Mouse (Mus musculus): ENCODE results near the gene Gm20388. TPM values are rescaled to one million over a fixed set of nuclear protein-coding genes. Genes with fewer than 3 reads are reported as not detected.

The Gm20388 gene
- polyA plus RNA-seq, 1 experiment from 2014 or later, result not detected

GRCm38 (mm10) chr8:120833196-120833595, 922.6 kb downstream of the Gm20388 start:
- Histone ChIP-seq H3K27ac (ENCODE audit: low read length) (no peak overlapping the region), H3K9ac (ENCODE audit: low read length) (no peak overlapping the region), H3K4me3 (ENCODE audit: low read length) (no peak overlapping the region), H3K4me2 (ENCODE audit: low read depth, low read length) (no peak overlapping the region), H3K9me3 (ENCODE audit: control insufficient read depth, low read length) (no peaks in the 10 kb centered on the region), H3K36me3 (ENCODE audit: control insufficient read depth, insufficient read depth, low read length) (no peaks in the 10 kb centered on the region), H3K27me3 (ENCODE audit: control insufficient read depth, insufficient read depth, low read depth, low read length) (no peaks in the 10 kb centered on the region), H3K4me1 (replicated peaks; ENCODE audit: control insufficient read depth, insufficient read depth, low read length) (peaks cover 15% of the 10 kb centered on the region)
- WGBS, result 45% methylated on average over 4 of the region's 4 CpGs
- no peak for ATAC-seq (ENCODE audit: low read depth)

- no peak for ATAC-seq (ENCODE audit: low read depth)
- Histone ChIP-seq H3K27me3 (ENCODE audit: control insufficient read depth, insufficient read depth, low read depth, low read length) (no peaks in the 10 kb centered on the region), H3K9ac (ENCODE audit: low read length) (no peak overlapping the region)
Measured at GRCm38 (mm10) chr8:120839031-120839430, 928.4 kb downstream of the Gm20388 start.

GRCm38 (mm10) chr8:120843084-120843483, 932.4 kb downstream of the Gm20388 start:
- H3K9me3 ChIP-seq (ENCODE audit: control insufficient read depth, low read length), result no peaks in the 10 kb centered on the region
- no peaks in the 10 kb centered on the region for H3K36me3 ChIP-seq (ENCODE audit: control insufficient read depth, insufficient read depth, low read length)
- no peak overlapping the region for H3K9ac ChIP-seq (ENCODE audit: low read length)
- H3K27ac ChIP-seq (ENCODE audit: low read length), result peak overlapping the region; percentile 13; the same call in 1 of the 2 replicates
- H3K4me1 ChIP-seq (replicated peaks; ENCODE audit: control insufficient read depth, insufficient read depth, low read length), result peaks cover 10% of the 10 kb centered on the region; the same call in 1 of the 2 replicates
- peak; percentile 57 for ATAC-seq (ENCODE audit: low read depth)
- no peak overlapping the region for H3K4me3 ChIP-seq (ENCODE audit: low read length)
- H3K27me3 ChIP-seq (ENCODE audit: control insufficient read depth, insufficient read depth, low read depth, low read length), result no peaks in the 10 kb centered on the region
- no peak overlapping the region for H3K4me2 ChIP-seq (ENCODE audit: low read depth, low read length)
- 36% methylated on average over 7 of the region's 7 CpGs for WGBS

More at GRCm38 (mm10) chr8:120839031-120839430, 928.4 kb downstream of the Gm20388 start:
- 78% methylated on average over 14 of the region's 14 CpGs for WGBS
- no peaks in the 10 kb centered on the region for H3K36me3 ChIP-seq (ENCODE audit: control insufficient read depth, insufficient read depth, low read length)
- no peaks in the 10 kb centered on the region for H3K9me3 ChIP-seq (ENCODE audit: control insufficient read depth, low read length)
- H3K4me3 ChIP-seq (ENCODE audit: low read length), result no peak overlapping the region
- no peak overlapping the region for H3K4me2 ChIP-seq (ENCODE audit: low read depth, low read length)
- H3K4me1 ChIP-seq (replicated peaks; ENCODE audit: control insufficient read depth, insufficient read depth, low read length), result peaks cover 2% of the 10 kb centered on the region; the same call in 1 of the 2 replicates
- no peak overlapping the region for H3K27ac ChIP-seq (ENCODE audit: low read length)

GRCm38 (mm10) chr8:120846018-120846417, 935.4 kb downstream of the Gm20388 start:
- H3K27me3 ChIP-seq (ENCODE audit: control insufficient read depth, insufficient read depth, low read depth, low read length), result no peaks in the 10 kb centered on the region
- 53% methylated on average over 5 of the region's 5 CpGs for whole genome bisulfite sequencing

GRCm38 (mm10) chr8:120847279-120847678, 936.6 kb downstream of the Gm20388 start:
- Histone ChIP-seq H3K27ac (ENCODE audit: low read length) (no peak overlapping the region), H3K36me3 (ENCODE audit: control insufficient read depth, insufficient read depth, low read length) (no peaks in the 10 kb centered on the region), H3K4me2 (ENCODE audit: low read depth, low read length) (no peak overlapping the region), H3K27me3 (ENCODE audit: control insufficient read depth, insufficient read depth, low read depth, low read length) (no peaks in the 10 kb centered on the region), H3K9me3 (ENCODE audit: control insufficient read depth, low read length) (no peaks in the 10 kb centered on the region), H3K9ac (ENCODE audit: low read length) (no peak overlapping the region), H3K4me1 (replicated peaks; ENCODE audit: control insufficient read depth, insufficient read depth, low read length) (peaks cover 10% of the 10 kb centered on the region; the same call in 1 of the 2 replicates), H3K4me3 (ENCODE audit: low read length) (no peak overlapping the region)
- ATAC-seq (ENCODE audit: low read depth), result no peak
- 9% methylated on average over 4 of the region's 4 CpGs for WGBS

More at GRCm38 (mm10) chr8:120846018-120846417, 935.4 kb downstream of the Gm20388 start:
- no peak for ATAC-seq (ENCODE audit: low read depth)
- H3K9me3 ChIP-seq (ENCODE audit: control insufficient read depth, low read length), result no peaks in the 10 kb centered on the region
- no peak overlapping the region for H3K4me2 ChIP-seq (ENCODE audit: low read depth, low read length)
- no peak overlapping the region for H3K9ac ChIP-seq (ENCODE audit: low read length)
- H3K4me3 ChIP-seq (ENCODE audit: low read length), result no peak overlapping the region
- H3K4me1 ChIP-seq (replicated peaks; ENCODE audit: control insufficient read depth, insufficient read depth, low read length), result peaks cover 10% of the 10 kb centered on the region; the same call in 1 of the 2 replicates
- no peaks in the 10 kb centered on the region for H3K36me3 ChIP-seq (ENCODE audit: control insufficient read depth, insufficient read depth, low read length)
- H3K27ac ChIP-seq (ENCODE audit: low read length), result no peak overlapping the region

- no peak overlapping the region for H3K9ac ChIP-seq (ENCODE audit: low read length)
- H3K27ac ChIP-seq (ENCODE audit: low read length), result no peak overlapping the region
- ATAC-seq (ENCODE audit: low read depth), result no peak
- WGBS, result 5% methylated on average over 13 of the region's 14 CpGs
- no peaks in the 10 kb centered on the region for H3K9me3 ChIP-seq (ENCODE audit: control insufficient read depth, low read length)
- no peak overlapping the region for H3K4me2 ChIP-seq (ENCODE audit: low read depth, low read length)
- H3K4me1 ChIP-seq (replicated peaks; ENCODE audit: control insufficient read depth, insufficient read depth, low read length), result peaks cover 10% of the 10 kb centered on the region; the same call in 1 of the 2 replicates
- no peaks in the 10 kb centered on the region for H3K36me3 ChIP-seq (ENCODE audit: control insufficient read depth, insufficient read depth, low read length)
- H3K4me3 ChIP-seq (ENCODE audit: low read length), result no peak overlapping the region
- no peaks in the 10 kb centered on the region for H3K27me3 ChIP-seq (ENCODE audit: control insufficient read depth, insufficient read depth, low read depth, low read length)
Measured at GRCm38 (mm10) chr8:120847735-120848134, 937.1 kb downstream of the Gm20388 start.

- no peak for ATAC-seq (ENCODE audit: low read depth)
- Histone ChIP-seq H3K9me3 (ENCODE audit: control insufficient read depth, low read length) (no peaks in the 10 kb centered on the region), H3K4me2 (ENCODE audit: low read depth, low read length) (no peak overlapping the region), H3K36me3 (ENCODE audit: control insufficient read depth, insufficient read depth, low read length) (no peaks in the 10 kb centered on the region), H3K4me3 (ENCODE audit: low read length) (no peak overlapping the region), H3K9ac (ENCODE audit: low read length) (no peak overlapping the region), H3K4me1 (replicated peaks; ENCODE audit: control insufficient read depth, insufficient read depth, low read length) (peaks cover 10% of the 10 kb centered on the region; the same call in 1 of the 2 replicates), H3K27ac (ENCODE audit: low read length) (no peak overlapping the region), H3K27me3 (ENCODE audit: control insufficient read depth, insufficient read depth, low read depth, low read length) (no peaks in the 10 kb centered on the region)
- WGBS, result 50% methylated on average over 4 of the region's 4 CpGs
Measured at GRCm38 (mm10) chr8:120848434-120848833, 937.8 kb downstream of the Gm20388 start.

- Histone ChIP-seq H3K27ac (ENCODE audit: low read length) (peak overlapping the region; percentile 46), H3K36me3 (ENCODE audit: control insufficient read depth, insufficient read depth, low read length) (no peaks in the 10 kb centered on the region), H3K4me1 (replicated peaks; ENCODE audit: control insufficient read depth, insufficient read depth, low read length) (peaks cover 8% of the 10 kb centered on the region; the same call in 1 of the 2 replicates), H3K9ac (ENCODE audit: low read length) (no peak overlapping the region), H3K9me3 (ENCODE audit: control insufficient read depth, low read length) (no peaks in the 10 kb centered on the region), H3K4me2 (ENCODE audit: low read depth, low read length) (no peak overlapping the region), H3K27me3 (ENCODE audit: control insufficient read depth, insufficient read depth, low read depth, low read length) (no peaks in the 10 kb centered on the region), H3K4me3 (ENCODE audit: low read length) (no peak overlapping the region)
- ATAC-seq (ENCODE audit: low read depth), result 0 out of 2 replicates have a peak, but pooled peaks have one; percentile 48
- WGBS, result 52% methylated on average over 12 of the region's 12 CpGs
Measured at GRCm38 (mm10) chr8:120851411-120851810, 940.8 kb downstream of the Gm20388 start.

- Histone ChIP-seq H3K9me3 (ENCODE audit: control insufficient read depth, low read length) (no peaks in the 10 kb centered on the region), H3K4me1 (replicated peaks; ENCODE audit: control insufficient read depth, insufficient read depth, low read length) (peaks cover 25% of the 10 kb centered on the region), H3K4me3 (ENCODE audit: low read length) (no peak overlapping the region), H3K27me3 (ENCODE audit: control insufficient read depth, insufficient read depth, low read depth, low read length) (no peaks in the 10 kb centered on the region), H3K27ac (ENCODE audit: low read length) (peak overlapping the region; percentile 94), H3K36me3 (ENCODE audit: control insufficient read depth, insufficient read depth, low read length) (no peaks in the 10 kb centered on the region), H3K9ac (ENCODE audit: low read length) (no peak overlapping the region), H3K4me2 (ENCODE audit: low read depth, low read length) (no peak overlapping the region)
- 47% methylated on average over 14 of the region's 14 CpGs for WGBS
- peak; percentile 46 for ATAC-seq (ENCODE audit: low read depth)
Measured at GRCm38 (mm10) chr8:120859881-120860280, 949.2 kb downstream of the Gm20388 start.
